Mouse (Mus musculus) T-cell, adult 2 months (primary cell): ENCODE data around the gene Gm49027.
A peak's percentile ranks its signal among the peaks of the same experiment; 100 is the strongest.

ENCODE experiments used
- DNase-seq: peaks from one replicate; pipeline ENCODE4 v3.0.0; 2022; ENCODE audit warnings: low spot score

Gene Gm49027

GRCm38 (mm10) chr5:123501973-123502372 is 23.3 kb downstream of the Gm49027 start:
- no peak for DNase-seq

- DNase-seq, result peak; percentile 15
These were observed 25.6 kb downstream of the Gm49027 start for GRCm38 (mm10) chr5:123499717-123500116.

- no peak for DNase-seq
These were observed 35.4 kb downstream of the Gm49027 start for GRCm38 (mm10) chr5:123489935-123490334.

- DNase-seq, result no peak
These were observed 36.0 kb downstream of the Gm49027 start, which contains the start of the genes Lrrc43 and Il31 for GRCm38 (mm10) chr5:123489112-123489785. Gene Lrrc43 (plus strand): TSS chr5:123489305. Gene Il31 (minus strand): TSS chr5:123489489.

GRCm38 (mm10) chr5:123487659-123488395 is 37.5 kb downstream of the Gm49027 start:
- DNase-seq, result no peak

- DNase-seq, result no peak
These were observed 51.5 kb downstream of the Gm49027 start for GRCm38 (mm10) chr5:123473817-123474216.

GRCm38 (mm10) chr5:123470784-123471400 is 54.4 kb downstream of the Gm49027 start:
- DNase-seq, result peak; percentile 34

- DNase-seq, result no peak
These were observed 60.6 kb downstream of the Gm49027 start for GRCm38 (mm10) chr5:123464638-123465037.
